Mouse (Mus musculus): ENCODE measurements around the gene Cldn7.

The Cldn7 gene

DNA sequence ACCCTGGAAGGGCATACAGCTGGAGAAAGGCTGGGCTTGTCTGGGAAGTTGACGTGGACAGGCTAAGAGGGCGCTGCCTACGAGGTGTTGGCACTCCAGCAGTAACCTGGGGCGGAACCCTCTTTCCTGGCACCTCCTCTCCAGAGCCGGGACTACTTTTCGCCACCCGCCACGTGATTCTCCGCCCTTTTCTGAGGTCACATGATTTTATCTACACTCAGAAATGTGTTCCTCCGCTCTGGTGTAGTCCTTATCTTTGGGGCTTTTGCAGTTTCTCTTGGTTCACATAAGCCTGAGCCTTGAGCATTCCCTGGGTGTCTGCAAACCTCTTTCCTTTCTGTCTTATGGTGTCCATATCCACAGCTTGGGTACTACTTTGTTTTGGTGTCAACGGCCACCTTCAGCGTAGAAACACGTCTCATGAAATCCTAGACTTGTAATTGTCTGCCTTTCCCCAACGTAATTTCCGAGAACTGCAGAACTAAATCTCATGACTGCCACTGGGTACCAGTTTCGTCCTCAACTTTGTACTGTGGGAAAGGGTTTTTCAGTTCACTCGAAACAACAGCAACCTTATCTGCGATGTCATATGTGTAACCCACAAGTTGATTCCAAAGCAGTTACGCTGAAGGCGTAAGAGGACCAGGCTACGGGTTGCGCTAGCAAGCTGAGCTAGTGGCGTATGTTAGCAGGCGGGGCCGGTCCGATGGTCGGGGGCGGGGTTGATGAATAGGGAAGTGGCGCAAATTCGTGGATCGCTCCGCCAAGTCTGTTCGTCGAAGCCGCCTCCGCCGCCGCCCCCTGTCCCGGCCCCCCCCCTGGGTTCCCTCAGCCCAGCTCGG lies 26.5 kb downstream of the Cldn7 start, which contains the start of gene Gabarap:
Gene Gabarap, plus strand, starts transcription at position 294 of the 842 bp plus-strand sequence.
- DNase-seq (ENCODE audit: low read depth, low spot score), result peak; percentile 98

DNA sequence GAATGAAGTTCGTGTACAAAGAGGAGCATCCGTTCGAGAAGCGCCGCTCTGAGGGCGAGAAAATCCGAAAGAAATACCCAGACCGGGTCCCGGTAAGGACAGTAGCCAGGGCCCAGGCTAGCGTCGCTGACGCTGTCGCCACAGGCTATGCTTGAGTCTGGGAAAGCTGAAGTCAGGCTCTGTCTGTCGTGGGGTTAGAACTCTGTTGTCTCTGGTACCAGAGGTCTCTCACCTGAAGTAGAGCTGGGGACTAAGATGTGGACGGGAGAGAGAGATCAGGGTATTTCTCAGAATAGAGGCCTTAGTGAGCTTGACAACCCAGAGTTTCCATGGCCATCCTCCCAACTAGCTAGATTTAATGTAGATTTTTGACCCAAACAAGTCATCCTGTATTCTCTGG lies 27.1 kb downstream of the Cldn7 start:
- DNase-seq (ENCODE audit: low read depth, low spot score), result no peak

DNA sequence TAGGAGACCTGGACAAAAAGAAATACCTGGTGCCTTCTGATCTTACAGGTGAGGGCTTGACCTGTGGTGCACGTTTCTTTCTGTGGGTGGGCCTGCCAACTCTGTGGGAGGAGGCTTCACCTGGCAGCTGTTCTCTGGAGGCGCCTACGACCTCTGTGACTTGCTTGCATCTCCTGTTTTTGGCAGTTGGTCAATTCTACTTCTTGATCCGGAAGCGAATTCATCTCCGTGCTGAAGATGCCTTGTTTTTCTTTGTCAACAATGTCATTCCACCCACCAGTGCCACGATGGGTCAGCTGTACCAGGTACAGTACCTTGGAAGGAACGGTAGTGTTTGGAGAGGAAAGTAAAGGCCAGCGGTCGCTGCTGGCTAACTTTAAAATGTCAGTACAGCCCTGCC lies 27.8 kb downstream of the Cldn7 start:
- no peak for DNase-seq (ENCODE audit: low read depth, low spot score)

DNA sequence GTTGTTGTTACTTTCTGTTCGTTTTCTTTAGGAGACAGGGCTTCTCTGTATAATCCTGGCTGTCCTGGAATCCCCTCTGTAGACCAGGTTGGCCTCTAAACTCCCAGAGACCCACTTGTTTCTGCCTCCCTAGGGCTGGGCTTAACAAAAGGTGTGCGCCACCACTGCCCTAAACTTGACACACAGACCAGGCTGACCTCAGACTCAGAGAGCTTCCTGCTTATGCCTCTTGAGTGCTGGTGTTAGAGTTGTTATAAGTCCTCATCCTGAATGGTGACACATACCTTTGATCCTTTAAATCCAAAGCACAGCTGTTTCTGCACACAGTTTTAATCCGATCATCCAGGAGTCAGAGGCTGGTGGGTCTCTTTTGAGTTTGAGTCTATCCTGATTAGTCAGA lies 28.4 kb downstream of the Cldn7 start:
- DNase-seq (ENCODE audit: low read depth, low spot score), result no peak

DNA sequence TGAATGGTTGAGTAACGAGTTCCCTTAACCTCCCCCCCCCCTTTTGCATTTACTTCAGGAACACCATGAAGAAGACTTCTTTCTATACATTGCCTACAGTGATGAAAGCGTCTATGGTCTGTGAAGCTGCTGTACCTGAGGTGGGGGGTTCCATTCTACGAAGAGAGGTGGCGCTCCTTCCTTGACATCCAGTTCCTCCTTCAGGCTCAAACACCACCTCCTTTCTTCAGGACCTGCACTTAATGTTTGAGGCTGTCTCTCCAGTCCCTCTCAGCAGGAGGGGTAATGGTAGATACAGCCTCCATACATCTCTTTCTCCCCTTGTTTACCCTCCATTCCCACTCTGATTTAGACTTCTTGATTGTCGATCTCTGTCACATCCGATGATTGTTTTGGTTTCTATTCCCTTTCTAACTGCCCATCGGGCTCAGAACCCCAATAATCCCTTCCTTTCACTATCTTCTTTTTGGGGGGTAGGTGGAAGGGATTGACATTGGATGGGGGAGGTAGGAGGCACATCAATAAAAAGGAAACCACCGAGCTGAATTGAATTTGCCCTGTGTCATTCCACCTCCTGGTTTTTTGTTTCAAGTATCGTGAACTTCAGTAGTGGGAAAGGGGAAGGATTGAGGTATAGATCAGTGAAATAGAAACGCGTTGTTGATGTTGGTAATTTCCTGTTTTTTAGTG lies 30.0 kb downstream of the Cldn7 start:
- no peak for DNase-seq (ENCODE audit: low read depth, low spot score)

DNA sequence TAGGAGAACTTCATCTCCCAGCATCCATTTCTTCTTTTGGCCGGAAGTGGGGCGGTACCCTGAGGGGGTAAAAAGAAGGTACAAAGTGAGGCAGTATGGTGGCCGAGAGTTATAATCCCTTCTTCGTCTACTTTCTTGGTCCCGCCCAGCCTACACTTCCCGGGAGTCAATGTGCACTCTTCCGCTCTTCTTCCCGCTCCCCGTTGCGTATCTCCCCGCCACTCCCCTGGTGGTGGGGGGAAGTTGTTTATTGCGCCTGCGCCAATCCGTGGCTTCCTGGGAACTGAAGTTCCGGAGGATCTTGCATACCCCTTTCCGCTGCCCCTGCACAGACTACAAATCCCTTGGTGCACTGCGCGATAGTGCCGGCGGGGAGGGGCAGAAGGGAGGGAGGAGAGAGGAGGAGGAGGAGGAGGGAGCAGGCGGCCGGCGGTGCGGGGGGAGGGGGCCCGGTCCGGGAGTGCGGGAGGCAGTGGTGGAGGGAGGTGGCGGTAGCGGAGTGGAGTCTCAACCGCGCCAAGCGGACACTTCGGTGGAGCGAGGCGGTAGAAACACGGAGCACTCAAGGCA lies 30.9 kb downstream of the Cldn7 start, which contains the start of gene Phf23:
Gene Phf23, plus strand, starts transcription at position 387 of the 570 bp plus-strand sequence.
- peak; percentile 99 for DNase-seq (ENCODE audit: low read depth, low spot score)

DNA sequence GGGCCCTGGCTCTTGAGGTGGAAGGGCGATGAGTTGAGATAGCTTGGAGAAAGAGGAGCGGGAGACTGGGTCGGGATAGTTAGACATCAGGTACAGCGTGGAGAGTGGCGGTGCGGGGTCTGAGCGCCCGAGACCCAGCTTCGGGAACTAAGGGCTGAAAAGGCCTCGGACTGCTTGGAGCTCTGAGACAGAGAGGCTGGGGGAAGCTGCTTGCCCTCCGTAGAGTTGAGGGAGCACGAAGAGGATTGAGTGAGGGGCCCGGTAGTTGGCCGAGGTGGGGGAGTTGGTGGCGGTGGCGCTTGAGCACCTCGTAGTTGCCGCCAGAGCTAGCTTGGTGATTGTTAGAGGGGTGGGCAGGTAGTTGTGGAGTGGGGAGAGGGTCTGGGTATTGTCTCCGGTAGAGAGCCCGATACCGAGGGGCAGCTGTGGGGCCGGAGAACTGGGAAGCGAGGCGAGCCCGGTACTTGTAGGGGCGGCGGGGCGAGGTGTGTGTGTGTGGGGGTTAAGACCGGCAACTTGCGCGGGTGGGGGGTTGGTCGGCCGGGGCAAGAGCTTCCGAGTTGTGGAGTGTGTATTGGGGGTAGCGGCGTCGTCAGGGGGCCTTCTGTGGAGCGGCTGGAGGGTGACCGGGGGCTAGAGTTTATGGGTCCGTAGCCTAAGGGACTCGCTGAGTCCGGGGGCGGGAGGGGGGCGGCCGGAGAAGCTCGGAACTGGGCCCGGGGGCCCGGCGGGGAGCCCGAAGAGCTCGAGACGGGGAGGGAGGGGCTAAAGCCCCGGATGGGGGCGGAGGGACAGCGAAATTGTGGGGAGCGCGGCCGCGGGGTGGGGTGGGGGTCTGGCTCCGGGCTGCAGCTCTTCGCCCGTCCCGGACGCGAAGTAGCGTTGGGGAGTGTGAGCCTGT lies 31.8 kb downstream of the Cldn7 start:
- DNase-seq (ENCODE audit: low read depth, low spot score), result peak; percentile 80

DNA sequence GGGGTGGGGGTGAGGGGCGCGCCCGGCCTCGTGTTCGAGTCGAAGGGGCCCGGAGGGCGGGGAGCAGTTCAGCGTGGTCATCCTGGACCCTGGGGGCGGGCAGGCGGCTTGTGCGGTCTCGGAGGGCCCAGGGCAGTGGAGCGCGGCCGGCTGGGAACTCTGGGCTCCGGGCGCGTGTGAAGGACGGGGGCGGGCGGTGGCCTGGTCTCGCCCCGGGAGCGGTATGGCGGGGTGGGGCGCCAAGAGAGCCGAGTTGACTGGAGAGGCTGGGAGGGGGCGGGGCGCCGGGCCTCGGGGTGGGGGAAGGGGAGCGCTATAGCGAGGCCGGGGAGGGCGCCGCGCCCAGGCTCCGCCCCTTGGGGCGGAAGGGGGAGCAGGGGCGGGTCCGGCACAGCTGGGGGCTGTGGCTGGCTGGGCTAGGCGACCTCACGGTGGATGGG lies 32.5 kb downstream of the Cldn7 start:
- peak; percentile 88 for DNase-seq (ENCODE audit: low read depth, low spot score)

DNA sequence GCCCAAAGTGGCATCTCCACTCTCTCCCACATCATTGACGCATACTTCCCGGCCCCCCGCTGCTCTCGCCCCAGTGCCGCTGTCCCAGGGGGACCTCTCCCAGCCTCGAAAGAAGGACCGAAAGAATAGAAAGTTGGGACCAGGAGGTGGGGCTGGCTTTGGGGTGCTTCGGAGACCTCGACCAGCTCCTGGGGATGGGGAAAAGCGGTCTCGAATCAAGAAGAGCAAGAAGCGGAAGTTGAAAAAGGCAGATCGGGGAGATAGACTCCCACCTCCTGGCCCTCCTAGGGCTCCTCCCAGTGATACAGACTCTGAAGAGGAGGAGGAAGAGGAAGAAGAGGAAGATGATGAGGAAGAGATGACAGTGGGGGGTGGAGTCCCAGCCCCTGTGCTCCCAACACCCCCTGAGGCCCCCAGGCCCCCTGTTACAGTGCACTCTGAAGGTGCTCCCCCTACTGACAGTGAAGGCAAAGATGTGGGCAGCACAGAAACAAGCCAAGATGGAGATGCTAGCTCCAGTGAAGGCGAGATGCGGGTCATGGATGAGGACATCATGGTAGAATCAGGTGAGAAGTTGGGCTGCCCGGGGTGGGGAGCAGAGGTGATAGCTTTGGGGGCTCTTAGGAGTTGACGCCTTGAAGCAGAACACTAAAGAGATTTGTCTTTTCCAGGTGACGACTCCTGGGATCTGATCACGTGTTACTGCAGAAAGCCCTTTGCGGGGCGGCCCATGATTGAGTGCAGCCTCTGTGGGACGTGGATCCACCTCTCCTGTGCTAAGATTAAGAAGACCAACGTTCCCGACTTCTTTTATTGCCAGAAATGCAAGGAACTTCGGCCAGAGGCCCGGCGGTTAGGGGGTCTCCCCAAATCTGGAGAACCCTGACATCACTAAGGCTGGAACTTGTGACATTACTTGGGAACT lies 34.2 kb downstream of the Cldn7 start:
- no peak for DNase-seq (ENCODE audit: low read depth, low spot score)

DNA sequence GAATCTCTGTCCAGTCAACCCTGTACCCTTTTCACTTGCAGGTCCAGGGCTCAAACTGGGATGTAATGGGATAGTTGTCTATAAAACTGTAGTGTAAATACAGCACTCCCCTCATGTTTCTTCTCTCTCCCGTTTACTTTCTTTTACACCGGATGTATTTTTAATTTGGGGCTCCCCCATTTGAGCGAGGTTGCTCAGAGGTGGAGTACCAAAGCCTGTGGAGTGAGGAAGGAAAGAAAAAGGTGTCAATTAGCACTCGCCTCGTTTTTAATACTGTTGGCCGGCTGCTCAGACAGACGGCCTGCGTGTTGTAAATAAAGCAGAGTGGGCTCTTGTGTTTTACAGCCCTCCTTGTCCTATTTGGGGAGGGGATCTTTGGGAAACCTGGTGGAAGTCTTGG lies 35.1 kb downstream of the Cldn7 start:
- DNase-seq (ENCODE audit: low read depth, low spot score), result peak; percentile 49

DNA sequence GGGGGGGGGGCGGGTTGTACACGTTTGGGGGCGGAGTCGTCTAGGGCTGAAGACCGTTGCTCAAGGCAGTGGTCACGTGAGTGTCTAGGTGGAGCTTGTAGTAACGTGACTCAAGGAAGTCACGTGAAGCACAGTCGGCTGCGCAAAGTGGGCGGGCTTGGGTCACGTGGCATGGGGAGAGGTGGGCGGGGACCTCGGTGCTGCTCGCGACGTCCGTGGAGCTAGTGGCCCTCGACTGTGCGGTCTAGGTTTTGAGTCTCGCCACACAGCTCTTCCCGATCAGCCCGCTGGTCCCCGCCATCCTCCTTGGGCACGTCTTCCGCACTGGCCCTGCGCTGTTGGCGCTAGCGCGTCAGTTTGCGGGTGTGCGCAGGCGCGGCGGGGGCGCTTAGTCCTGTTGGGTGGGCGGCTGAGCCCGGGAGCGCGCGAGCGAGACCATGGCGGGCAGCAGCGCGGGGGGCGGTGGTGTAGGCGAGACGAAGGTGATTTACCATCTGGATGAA lies 35.9 kb downstream of the Cldn7 start, which contains the start of gene Dvl2:
Gene Dvl2, plus strand, starts transcription at position 200 of the 503 bp plus-strand sequence.
- peak; percentile 98 for DNase-seq (ENCODE audit: low read depth, low spot score)

DNA sequence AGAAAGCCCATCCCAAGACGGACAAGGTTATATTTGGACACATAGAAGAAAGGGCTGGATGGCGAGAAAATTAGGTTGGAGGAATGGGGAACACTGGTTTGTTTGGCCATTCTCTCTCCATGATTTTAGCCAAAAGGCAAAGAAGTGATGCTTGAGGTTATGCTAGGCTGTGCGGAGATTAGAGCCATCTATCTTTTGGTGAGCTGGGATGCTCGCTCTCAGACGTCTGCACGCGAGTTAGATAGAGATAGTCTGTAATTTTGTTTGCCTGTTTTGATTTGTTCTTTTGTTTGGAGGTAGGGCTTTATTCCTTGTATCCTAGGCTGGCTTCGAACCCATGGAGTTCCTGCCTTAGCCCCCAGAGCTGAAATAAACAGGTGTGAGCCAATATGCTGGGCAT lies 36.6 kb downstream of the Cldn7 start:
- no peak for DNase-seq (ENCODE audit: low read depth, low spot score)

DNA sequence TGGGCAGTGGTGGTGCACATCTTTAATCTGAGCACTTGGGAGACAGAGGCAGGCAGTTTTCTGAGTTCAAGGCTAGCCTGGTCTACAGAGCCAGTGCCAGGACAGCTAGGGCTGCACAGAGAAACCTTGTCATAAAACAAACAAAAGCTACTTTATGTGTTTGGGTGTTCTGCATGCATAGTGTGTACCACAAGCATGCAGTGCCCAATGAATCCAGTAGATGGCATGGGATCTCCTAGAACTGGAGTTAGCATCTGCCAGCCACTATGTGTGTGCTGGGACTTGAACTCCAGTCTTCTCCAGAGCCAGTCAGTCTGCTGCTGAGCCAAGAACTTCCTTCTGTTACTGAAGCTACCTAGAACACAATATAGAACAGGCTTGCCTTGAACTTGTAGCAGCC lies 37.3 kb downstream of the Cldn7 start:
- DNase-seq (ENCODE audit: low read depth, low spot score), result peak; percentile 76

DNA sequence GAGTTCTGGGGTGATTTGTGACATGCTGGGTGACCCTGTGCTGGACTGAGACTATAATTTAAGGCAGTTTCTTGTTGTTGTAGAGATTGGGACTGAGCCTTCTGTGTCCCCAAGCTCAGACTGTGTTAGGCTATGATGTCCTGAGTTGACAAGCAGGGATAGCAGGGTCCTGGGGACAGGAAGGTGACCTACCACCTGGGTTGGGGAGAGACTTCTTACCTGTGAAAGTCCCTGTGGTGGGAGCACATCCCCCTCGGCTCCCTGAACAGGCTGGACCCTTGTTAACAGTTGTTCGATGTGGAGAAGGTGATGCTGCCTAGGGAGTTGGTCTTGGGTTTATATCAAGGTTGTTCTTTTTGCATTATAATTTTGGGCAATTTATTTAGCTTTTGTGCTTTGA lies 37.9 kb downstream of the Cldn7 start:
- DNase-seq (ENCODE audit: low read depth, low spot score), result no peak

DNA sequence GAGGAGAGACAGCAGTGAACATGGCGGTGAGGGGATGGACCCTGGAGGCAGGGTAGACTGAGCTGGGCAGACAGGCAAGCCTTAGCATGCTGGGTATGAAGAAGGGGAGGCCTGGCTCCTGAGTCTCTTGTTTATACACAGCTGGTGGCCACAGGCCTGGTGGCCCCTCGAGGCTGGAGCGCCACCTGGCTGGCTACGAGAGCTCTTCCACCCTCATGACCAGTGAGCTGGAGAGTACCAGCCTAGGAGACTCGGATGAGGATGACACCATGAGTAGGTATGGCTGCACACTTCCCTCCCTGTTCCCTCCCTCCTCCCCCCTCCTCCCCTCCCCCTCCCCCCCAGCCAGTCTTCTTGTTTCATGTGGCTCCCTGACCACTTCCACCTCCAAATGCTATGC lies 40.9 kb downstream of the Cldn7 start:
- DNase-seq (ENCODE audit: low read depth, low spot score), result peak; percentile 64

DNA sequence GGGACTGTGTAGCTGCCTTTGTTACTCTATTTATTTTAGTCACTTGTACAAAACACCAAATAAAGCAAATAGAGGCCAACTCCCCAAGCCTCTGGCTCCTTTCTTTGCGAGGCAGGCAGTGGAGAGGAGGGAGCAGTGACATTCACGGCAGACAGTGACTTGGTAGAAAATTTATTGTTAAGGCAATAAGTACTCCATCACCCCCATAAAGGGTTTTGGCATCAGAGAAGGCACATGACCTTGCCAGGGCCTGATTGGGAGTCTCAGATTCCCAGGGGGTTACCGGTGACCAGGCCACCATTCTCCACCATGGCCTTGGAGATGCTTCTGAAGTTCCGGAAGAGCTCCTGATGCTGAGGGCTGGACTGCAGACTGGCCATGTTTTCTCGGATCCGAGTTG lies 45.5 kb downstream of the Cldn7 start:
- DNase-seq (ENCODE audit: low read depth, low spot score), result no peak

DNA sequence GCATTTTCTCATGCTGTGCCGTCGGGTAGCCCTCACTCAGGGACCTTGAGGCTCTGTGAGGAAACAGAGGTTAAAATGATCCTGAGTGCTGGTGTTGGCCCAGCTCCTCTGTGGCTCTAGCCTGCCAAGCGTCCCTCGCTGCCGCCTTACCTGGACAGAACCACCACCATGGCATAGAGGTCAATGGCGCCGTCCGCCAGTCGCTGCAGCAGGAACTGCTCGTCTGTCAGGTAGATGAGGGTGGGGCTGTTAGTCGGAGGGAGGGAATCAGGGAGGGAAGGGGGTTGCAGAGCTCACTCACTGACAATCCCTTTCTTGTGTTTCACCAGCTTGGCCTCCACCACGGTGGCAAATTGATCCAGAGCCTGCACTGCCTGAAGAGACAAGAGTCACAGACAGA lies 46.0 kb downstream of the Cldn7 start:
- no peak for DNase-seq (ENCODE audit: low read depth, low spot score)

DNA sequence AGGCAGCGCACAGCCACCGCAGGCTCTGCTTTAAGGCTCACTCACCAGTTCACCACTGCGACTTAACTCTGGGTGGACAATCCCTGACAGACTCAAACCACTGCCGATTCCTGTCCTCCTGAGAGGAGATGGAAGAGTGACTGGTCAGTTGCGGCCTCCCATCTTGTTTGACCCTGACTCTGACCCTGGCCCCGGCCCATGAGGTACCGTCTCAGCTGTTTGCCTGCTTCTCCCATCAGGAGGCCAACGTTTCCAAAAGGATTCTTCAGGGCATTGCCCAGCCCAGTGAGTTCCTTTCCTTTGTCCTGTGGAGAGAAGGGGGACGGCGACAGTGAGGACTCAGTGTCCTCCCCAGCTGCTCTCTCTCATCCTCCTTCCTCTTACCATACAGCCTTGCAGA lies 46.4 kb downstream of the Cldn7 start:
- DNase-seq (ENCODE audit: low read depth, low spot score), result no peak

DNA sequence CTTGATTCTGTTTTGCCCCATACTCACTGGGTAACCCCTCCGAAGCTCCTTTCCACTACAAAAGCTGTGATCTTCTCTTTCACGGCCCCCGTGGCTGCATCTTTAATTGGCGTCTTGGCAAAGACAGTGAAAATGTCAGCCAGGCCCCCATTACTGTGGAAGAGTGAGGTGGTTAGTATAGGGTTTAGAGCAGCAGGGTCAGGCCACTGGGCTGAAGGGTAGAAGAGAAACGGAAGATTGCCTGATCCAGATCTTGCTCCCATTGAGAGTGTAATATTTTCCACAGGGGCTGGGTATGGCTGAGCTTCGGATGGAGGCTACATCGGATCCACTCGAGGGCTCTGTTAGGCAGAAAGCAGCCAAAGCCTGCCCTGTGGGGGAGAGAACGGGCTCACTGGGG lies 48.4 kb downstream of the Cldn7 start:
- no peak for DNase-seq (ENCODE audit: low read depth, low spot score)

DNA sequence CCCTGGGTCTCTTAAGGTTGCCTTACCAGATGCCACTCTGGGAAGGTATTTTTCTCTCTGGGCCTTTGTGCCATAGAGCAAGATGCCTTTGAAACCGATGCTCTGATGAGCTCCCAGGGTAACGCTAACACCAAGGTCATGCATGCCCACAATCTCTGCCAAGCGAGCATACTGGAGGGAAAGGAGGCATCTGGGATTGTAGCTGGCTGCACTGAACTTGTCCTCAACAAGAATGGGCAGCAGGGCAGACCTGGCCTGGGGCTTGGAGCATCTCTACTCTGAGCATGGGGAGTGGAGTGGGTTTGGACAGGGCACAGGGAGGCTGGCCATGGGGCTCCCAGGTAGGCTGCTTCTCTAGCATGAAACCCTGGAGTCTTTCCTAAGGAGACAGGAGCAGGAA lies 48.8 kb downstream of the Cldn7 start:
- no peak for DNase-seq (ENCODE audit: low read depth, low spot score)
